Comparison of ENCODE assay signal across 17 mouse cellular contexts in the genomic region with DNA sequence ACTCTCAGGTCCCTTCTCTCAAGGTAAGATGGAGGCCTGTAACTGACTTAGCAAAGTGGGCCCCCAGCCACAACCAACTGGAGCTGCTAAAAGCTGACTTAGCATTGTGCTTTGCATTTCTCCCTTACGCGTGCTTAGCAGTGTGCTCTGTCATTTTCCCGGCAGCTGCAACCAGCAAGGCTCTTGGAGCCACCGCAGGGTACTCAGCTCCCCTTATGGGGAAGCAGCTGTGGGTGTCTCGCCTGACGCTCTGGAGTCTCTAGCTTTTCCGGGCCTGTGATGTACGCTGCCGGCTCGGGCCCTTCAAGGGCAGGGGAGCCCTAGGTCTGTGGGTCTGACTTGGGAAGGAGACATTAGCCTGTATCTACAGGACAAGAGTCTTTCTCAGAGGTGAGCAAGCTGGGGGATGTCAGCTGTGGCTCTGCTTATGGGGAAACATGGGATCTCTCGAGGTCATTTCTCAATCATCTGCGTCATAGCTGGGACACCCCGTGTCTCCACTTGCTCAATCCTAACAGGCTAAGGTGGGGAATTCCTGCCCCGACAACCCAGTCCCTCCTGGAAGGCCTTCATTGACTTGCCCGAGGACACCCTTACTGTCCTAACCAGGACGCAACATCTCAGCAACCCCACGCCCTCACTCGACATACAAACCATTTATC. TPM values are rescaled to one million over a fixed set of nuclear protein-coding genes. Genes with fewer than 3 reads are reported as not detected.
DNase-seq lines count a peak whose midpoint lies in the region; ATAC-seq lines count a peak whose summit lies in the region.
"Had no signal": no experiment of that assay in that cellular context is flagged by ENCODE, and none has a peak within 500 bp of the region (broad histone marks: within the 10 kb centered on the region; RNA-seq: fewer than 3 reads in every experiment).

No protein-coding gene starts in this region.

- 0 out of 2 replicates have a peak overlapping the region, but pooled peaks have one; percentile 24 for H3K27ac ChIP-seq in liver, embryonic 15.5 days (replicated peaks)
- H3K27ac ChIP-seq in liver, embryonic 11.5 days (ENCODE audit: low read depth, low read length): no peak overlapping the region
- H3K27ac ChIP-seq: forebrain, embryonic 15.5 days; intestine, embryonic 15.5 days; stomach, postnatal 0 days had no signal

- peak; percentile 49 for DNase-seq in adrenal gland, adult 2 months
- no peak for DNase-seq in adrenal gland, postnatal 4 days (ENCODE audit: low spot score in 2 of 2)
- DNase-seq in liver, embryonic 11.5 days (ENCODE audit: low spot score): no peak
- DNase-seq in thymus, postnatal 4 days: peak; percentile 34
- no peak for DNase-seq in thymus, postnatal 25 days
- no peak for DNase-seq in ovary, postnatal 10 days (ENCODE audit: low spot score)
- DNase-seq: cerebellum, postnatal 14 days; gastrocnemius, postnatal 25 days; kidney, postnatal 14 days; left cerebral cortex, postnatal 4 days; spleen, adult 18-20 months had no signal

- WGBS in liver, embryonic 15.5 days (ENCODE audit: insufficient replicate concordance): 65% methylated on average over 18 of the region's 18 CpGs
- 71% methylated on average over 18 of the region's 18 CpGs for WGBS in liver, embryonic 11.5 days

- H3K36me3 ChIP-seq in liver, embryonic 15.5 days (replicated peaks): no peaks in the 10 kb centered on the region
- no peaks in the 10 kb centered on the region for H3K36me3 ChIP-seq in liver, embryonic 11.5 days (ENCODE audit: control insufficient read depth, insufficient read depth, low read length)
- H3K36me3 ChIP-seq: intestine, embryonic 15.5 days had no signal

- H3K4me1 ChIP-seq in liver, embryonic 15.5 days (replicated peaks): no peaks in the 10 kb centered on the region
- peaks cover 4% of the 10 kb centered on the region for H3K4me1 ChIP-seq in liver, embryonic 11.5 days (replicated peaks; ENCODE audit: control insufficient read depth, insufficient read depth, low read length)
- H3K4me1 ChIP-seq: forebrain, embryonic 15.5 days; intestine, embryonic 15.5 days had no signal

- no peak overlapping the region for H3K9ac ChIP-seq in liver, embryonic 15.5 days
- H3K9ac ChIP-seq in liver, embryonic 11.5 days (ENCODE audit: low read depth, low read length): no peak overlapping the region
- H3K9ac ChIP-seq: forebrain, embryonic 15.5 days; intestine, embryonic 15.5 days had no signal

- no peak overlapping the region for H3K4me2 ChIP-seq in liver, embryonic 15.5 days
- no peak overlapping the region for H3K4me2 ChIP-seq in liver, embryonic 11.5 days
- H3K4me2 ChIP-seq: forebrain, embryonic 15.5 days; intestine, embryonic 15.5 days had no signal

- no peak for ATAC-seq in liver, embryonic 15.5 days (ENCODE audit: insufficient read depth)
- ATAC-seq in liver, embryonic 11.5 days (replicated peaks; ENCODE audit: low FRiP score): no peak
- ATAC-seq in neutrophil, adult 5-6 weeks (ENCODE audit: extremely low read depth, insufficient number of reproducible peaks, low FRiP score, poor library complexity, severe bottlenecking): peak; percentile 33
- ATAC-seq: forebrain, embryonic 15.5 days; intestine, embryonic 15.5 days had no signal

- H3K4me3 ChIP-seq in liver, embryonic 15.5 days (replicated peaks): no peak overlapping the region
- H3K4me3 ChIP-seq in liver, embryonic 11.5 days (ENCODE audit: low read depth, low read length): no peak overlapping the region
- H3K4me3 ChIP-seq: forebrain, embryonic 15.5 days; intestine, embryonic 15.5 days; myocyte had no signal

- H3K27me3 ChIP-seq in liver, embryonic 15.5 days: no peaks in the 10 kb centered on the region
- H3K27me3 ChIP-seq in liver, embryonic 11.5 days (replicated peaks; ENCODE audit: control insufficient read depth, insufficient read depth, low read length): no peaks in the 10 kb centered on the region
- H3K27me3 ChIP-seq: forebrain, embryonic 15.5 days; intestine, embryonic 15.5 days had no signal

- H3K9me3 ChIP-seq in liver, embryonic 15.5 days (replicated peaks): no peaks in the 10 kb centered on the region
- no peaks in the 10 kb centered on the region for H3K9me3 ChIP-seq in liver, embryonic 11.5 days (ENCODE audit: control insufficient read depth, low read length)
- H3K9me3 ChIP-seq: forebrain, embryonic 15.5 days; intestine, embryonic 15.5 days had no signal

RNA-seq across cellular contexts. Expression of a gene that starts 18.4 kb away (rescaled TPM):
- total RNA-seq in adrenal gland, adult 2 months (2021): 10 to 100 TPM; 33.7 to 34.5 TPM
- polyA plus RNA-seq in adrenal gland, adult 2 months (2012; rRNA removed): 2.5 and 4.3 TPM in 2 replicates
- total RNA-seq in adrenal gland, postnatal 4 days (2021): 10 to 100 TPM; 35.4 to 36.7 TPM
- 16.5 and 22.5 TPM in 2 replicates for polyA plus RNA-seq in liver, embryonic 15.5 days (2015; fragmentation: Nextera tagmentation; extraction: Ambion mirVana)
- 59.9 and 65.5 TPM in 2 replicates for polyA plus RNA-seq in liver, embryonic 11.5 days (2014; fragmentation: Nextera tagmentation; extraction: Ambion mirVana)
- 25.3 and 29.0 TPM in 2 replicates for total RNA-seq in neutrophil, adult 5-6 weeks (2017)

RNA-seq across cellular contexts. Expression of a gene that starts 29.2 kb away (rescaled TPM):
- total RNA-seq in adrenal gland, adult 2 months (2021): 10 to 100 TPM; 27.0 to 30.0 TPM
- 57.6 and 89.9 TPM in 2 replicates for polyA plus RNA-seq in adrenal gland, adult 2 months (2012; rRNA removed)
- 10 to 100 TPM; 15.6 to 18.6 TPM for total RNA-seq in adrenal gland, postnatal 4 days (2021)
- 2.1 and 2.3 TPM in 2 replicates for polyA plus RNA-seq in liver, embryonic 15.5 days (2015; fragmentation: Nextera tagmentation; extraction: Ambion mirVana)
- 3.4 and 4.6 TPM in 2 replicates for polyA plus RNA-seq in liver, embryonic 11.5 days (2014; fragmentation: Nextera tagmentation; extraction: Ambion mirVana)
- total RNA-seq in neutrophil, adult 5-6 weeks (2017): 7.9 and 8.4 TPM in 2 replicates

RNA-seq across cellular contexts. Expression of a gene that starts 46.6 kb away (rescaled TPM):
- 1 to 10 TPM; 2.5 to 4.0 TPM for total RNA-seq in adrenal gland, adult 2 months (2021)
- polyA plus RNA-seq in adrenal gland, adult 2 months (2012; rRNA removed): 9.5 and 9.7 TPM in 2 replicates
- total RNA-seq in adrenal gland, postnatal 4 days (2021): 1 to 10 TPM; 6.5 to 7.3 TPM
- polyA plus RNA-seq in liver, embryonic 15.5 days (2015; fragmentation: Nextera tagmentation; extraction: Ambion mirVana): 3.4 and 4.4 TPM in 2 replicates
- polyA plus RNA-seq in liver, embryonic 11.5 days (2014; fragmentation: Nextera tagmentation; extraction: Ambion mirVana): 7.4 and 9.0 TPM in 2 replicates
- 92.9 and 95.5 TPM in 2 replicates for total RNA-seq in neutrophil, adult 5-6 weeks (2017)

Comparison
In these comparisons a context has a peak if more than half of its experiments do, and no peak if none do; other contexts are left out.
1. DNase-seq: peak in adrenal gland, adult 2 months (single experiment) and thymus, postnatal 4 days (single experiment); none in adrenal gland, postnatal 4 days (0 of 2), liver, embryonic 11.5 days (single experiment), thymus, postnatal 25 days (single experiment) and ovary, postnatal 10 days (single experiment).
2. RNA of a gene that starts 46.6 kb away (total RNA-seq): 92.9 to 95.5 TPM in neutrophil, adult 5-6 weeks; 6.5 to 7.3 TPM in adrenal gland, postnatal 4 days and 2.5 to 4.0 TPM in adrenal gland, adult 2 months; every median in the first group is over 10 times any median in the second.